Mouse (Mus musculus) intestine, embryonic 16.5 days (tissue): ENCODE measurements at regions not wholly inside any gene's neighbourhood (a gene's known extent, or its start where the extent isn't known, plus 50 kb on each side); places are given as distances from the start of the nearest gene placed in this dataset.
"Not testable (repeated sequence)": the region's sequence is repeated elsewhere in the genome, so short reads cannot be mapped to it uniquely, and the experiment has no call there.

Source experiments
- ATAC-seq: fragments of 200-750 bp; cut with Nextera tagmentation; 2 replicates; pipeline ENCODE4 v1.8.0; 2017; ENCODE audit warnings: moderate TSS enrichment, moderate library complexity
- H3K27ac ChIP-seq: fragments of 300-500 bp; sonication (generic); 2 replicates; pipeline ENCODE4 v1.5.1; 2014; ENCODE audit warnings: mild to moderate bottlenecking, low read length
- H3K27me3 ChIP-seq: fragments of 300-500 bp; sonication (generic); replicated peaks from 2 replicates; pipeline ENCODE4 v1.6.1; 2014; ENCODE audit warnings: low read length, control low read depth, mixed read lengths; ENCODE audit not compliant: control insufficient read depth, insufficient read depth
- H3K36me3 ChIP-seq: fragments of 300-500 bp; sonication (generic); 2 replicates; pipeline ENCODE4 v1.6.1; 2014; ENCODE audit warnings: low read length, control low read depth; ENCODE audit not compliant: control insufficient read depth, insufficient read depth
- H3K4me1 ChIP-seq: fragments of 300-500 bp; sonication (generic); 2 replicates; pipeline ENCODE4 v1.6.1; 2014; ENCODE audit warnings: low read length, control low read depth, mixed read lengths; ENCODE audit not compliant: control insufficient read depth, insufficient read depth
- H3K4me2 ChIP-seq: fragments of 300-500 bp; sonication (generic); 2 replicates; pipeline ENCODE4 v1.6.1; 2014; ENCODE audit warnings: low read depth, low read length, control low read depth
- H3K4me3 ChIP-seq: fragments of 300-500 bp; sonication (generic); 2 replicates; pipeline ENCODE4 v1.5.1; 2014; ENCODE audit warnings: mild to moderate bottlenecking, low read length
- H3K9ac ChIP-seq: fragments of 300-500 bp; sonication (generic); 2 replicates; pipeline ENCODE4 v1.6.1; 2014; ENCODE audit warnings: low read depth, low read length
- H3K9me3 ChIP-seq: fragments of 300-500 bp; sonication (generic); 2 replicates; pipeline ENCODE4 v1.6.1; 2016; ENCODE audit warnings: low read length, control low read depth; ENCODE audit not compliant: control insufficient read depth
- WGBS: fragments of 180-500 bp; shearing (Covaris S2); extraction: QIAGEN DNeasy Blood & Tissue Kit; methylation state at CpG from one replicate; pipeline ENCODE4 v1.1.7; 2014; 5-methylcytosine and 5-hydroxymethylcytosine counted together

DNA sequence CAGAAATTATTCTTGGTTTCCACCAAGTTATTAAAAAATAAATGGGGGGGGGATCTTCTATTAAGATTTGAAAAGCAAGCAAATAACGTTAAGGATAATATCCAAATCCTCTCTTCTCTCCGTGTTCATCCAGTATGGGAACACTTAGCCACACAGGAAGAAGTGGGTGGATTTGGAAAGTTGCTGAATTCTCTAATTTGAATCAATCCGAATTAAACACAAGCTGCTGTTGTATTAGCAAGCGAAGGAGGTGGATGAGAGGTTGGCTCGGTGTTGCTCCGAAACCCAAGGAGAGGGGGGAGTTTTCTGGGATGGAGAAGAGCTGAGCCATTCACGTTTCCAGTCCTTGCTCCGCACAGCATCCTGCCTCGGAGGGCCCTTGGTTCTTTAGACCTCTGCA lies 97.6 kb upstream of the Lnx1 start:
- 69% methylated on average over 9 of the region's 9 CpGs for WGBS
- Histone ChIP-seq H3K9me3 (no peaks in the 10 kb centered on the region), H3K27ac (no peak overlapping the region), H3K9ac (no peak overlapping the region), H3K27me3 (no peaks in the 10 kb centered on the region), H3K4me2 (no peak overlapping the region), H3K4me3 (no peak overlapping the region), H3K36me3 (no peaks in the 10 kb centered on the region), H3K4me1 (no peaks in the 10 kb centered on the region)
- ATAC-seq, result no peak

DNA sequence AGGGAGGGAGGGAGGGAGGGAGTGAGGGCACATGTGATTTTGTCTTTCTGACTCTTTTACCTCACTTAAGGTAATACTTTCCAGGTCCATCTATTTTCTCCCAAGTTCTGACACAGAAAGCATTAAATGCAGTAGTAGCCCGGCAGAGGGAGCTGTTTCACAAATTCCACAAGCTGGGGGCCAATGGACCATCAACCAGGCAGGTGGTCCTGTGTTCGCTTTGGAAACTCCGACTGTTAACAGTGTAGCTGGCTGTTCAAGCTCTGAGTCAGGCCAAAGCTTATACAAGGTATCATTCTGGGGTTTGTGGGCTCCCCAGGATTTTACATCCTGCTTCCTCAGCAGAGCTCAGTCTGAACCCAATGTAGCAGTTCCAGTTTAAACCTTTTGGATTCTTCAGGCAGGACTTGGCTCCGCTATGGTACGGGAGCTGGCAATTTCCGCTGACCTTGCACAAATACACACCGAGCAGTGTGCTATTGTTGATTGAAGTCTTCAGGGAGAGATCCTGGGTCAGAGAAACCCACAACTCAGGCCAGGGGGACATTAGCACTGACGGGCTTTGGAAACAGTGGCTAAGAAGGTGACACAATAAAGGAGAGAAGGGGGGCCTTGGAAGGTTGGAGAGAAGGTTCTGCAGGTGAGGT lies 93.8 kb upstream of the Lnx1 start:
- Histone ChIP-seq H3K9ac (no peak overlapping the region), H3K4me1 (peaks cover 18% of the 10 kb centered on the region), H3K27me3 (no peaks in the 10 kb centered on the region), H3K4me3 (no peak overlapping the region), H3K4me2 (no peak overlapping the region), H3K36me3 (no peaks in the 10 kb centered on the region), H3K9me3 (no peaks in the 10 kb centered on the region), H3K27ac (no peak overlapping the region)
- no peak for ATAC-seq
- 46% methylated on average over 8 of the region's 8 CpGs for WGBS

DNA sequence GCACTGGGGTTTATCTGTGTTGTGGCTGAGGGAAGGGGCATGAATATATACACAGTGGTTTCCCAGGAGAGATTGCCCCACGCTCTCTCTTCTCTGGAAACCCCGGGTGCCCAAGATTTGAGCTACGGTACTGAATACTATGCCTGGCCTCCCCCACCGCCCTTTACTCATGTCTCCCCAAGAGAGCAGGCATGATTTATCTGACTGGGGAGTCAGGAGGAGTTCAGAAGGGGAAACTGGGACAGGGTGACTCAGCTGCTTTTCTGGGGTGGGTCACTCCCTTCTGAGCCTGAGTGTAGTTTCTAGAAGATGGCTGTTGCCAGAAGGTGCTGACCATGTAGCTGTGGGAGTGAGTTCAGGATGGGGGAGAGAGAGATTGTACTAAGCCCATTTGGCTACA lies 92.0 kb upstream of the Lnx1 start:
- Histone ChIP-seq H3K27me3 (no peaks in the 10 kb centered on the region), H3K9ac (no peak overlapping the region), H3K4me3 (no peak overlapping the region), H3K27ac (no peak overlapping the region), H3K36me3 (no peaks in the 10 kb centered on the region), H3K4me2 (no peak overlapping the region), H3K4me1 (peaks cover 18% of the 10 kb centered on the region), H3K9me3 (no peaks in the 10 kb centered on the region)
- WGBS, result 84% methylated on average over 4 of the region's 4 CpGs
- ATAC-seq, result no peak

DNA sequence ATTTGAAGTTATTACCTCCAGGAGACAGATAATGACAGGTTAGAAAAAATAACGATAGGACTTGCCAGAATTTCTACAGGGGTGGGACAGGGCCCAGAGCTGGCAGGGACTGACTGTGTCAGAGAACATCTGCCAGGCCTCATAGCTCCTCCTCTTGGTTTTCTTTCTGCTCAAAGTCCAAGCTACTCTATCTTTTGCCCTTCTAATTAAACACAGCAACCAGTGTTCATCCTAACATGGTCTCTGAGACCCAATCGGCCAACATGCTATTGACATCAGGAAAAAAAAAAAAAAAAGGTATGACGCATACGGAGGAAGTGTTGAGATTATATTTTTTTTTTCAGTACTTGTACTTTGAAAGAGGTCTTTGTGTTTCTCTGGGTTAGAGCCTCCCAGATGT lies 90.7 kb upstream of the Lnx1 start:
- ATAC-seq, result peak; percentile 57
- H3K36me3 ChIP-seq, result no peaks in the 10 kb centered on the region
- no peaks in the 10 kb centered on the region for H3K27me3 ChIP-seq
- no peak overlapping the region for H3K4me3 ChIP-seq
- H3K27ac ChIP-seq, result peak overlapping the region; percentile 65
- peaks cover 18% of the 10 kb centered on the region for H3K4me1 ChIP-seq
- WGBS, result 37% methylated on average over 4 of the region's 4 CpGs
- H3K9me3 ChIP-seq, result no peaks in the 10 kb centered on the region
- no peak overlapping the region for H3K4me2 ChIP-seq
- H3K9ac ChIP-seq, result no peak overlapping the region

DNA sequence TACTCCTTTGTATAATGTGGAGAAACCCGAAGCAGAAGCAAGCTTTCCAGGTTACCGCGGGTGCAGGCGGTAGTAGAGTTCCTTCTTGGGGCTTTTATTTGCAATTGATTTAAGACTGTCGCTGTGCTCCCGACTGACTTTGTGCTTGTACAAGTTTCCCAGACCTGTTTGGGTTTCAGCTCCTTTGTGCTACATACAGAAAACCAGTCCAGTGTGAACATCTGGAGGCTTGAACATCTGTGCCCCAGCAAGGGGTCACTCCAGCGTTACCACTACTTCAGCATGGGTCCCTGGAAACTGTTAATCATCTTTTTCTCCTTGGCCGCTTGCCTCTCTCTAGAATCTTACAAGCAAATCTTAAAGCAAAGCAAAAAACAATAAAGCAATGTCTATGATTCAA lies 90.2 kb upstream of the Lnx1 start:
- Histone ChIP-seq H3K36me3 (no peaks in the 10 kb centered on the region), H3K4me3 (no peak overlapping the region), H3K9me3 (no peaks in the 10 kb centered on the region), H3K27me3 (no peaks in the 10 kb centered on the region), H3K9ac (no peak overlapping the region; the same call in 1 of the 2 replicates), H3K4me2 (no peak overlapping the region), H3K4me1 (peaks cover 18% of the 10 kb centered on the region), H3K27ac (peak overlapping the region; percentile 87)
- WGBS, result 26% methylated on average over 8 of the region's 8 CpGs
- peak; percentile 34 for ATAC-seq

DNA sequence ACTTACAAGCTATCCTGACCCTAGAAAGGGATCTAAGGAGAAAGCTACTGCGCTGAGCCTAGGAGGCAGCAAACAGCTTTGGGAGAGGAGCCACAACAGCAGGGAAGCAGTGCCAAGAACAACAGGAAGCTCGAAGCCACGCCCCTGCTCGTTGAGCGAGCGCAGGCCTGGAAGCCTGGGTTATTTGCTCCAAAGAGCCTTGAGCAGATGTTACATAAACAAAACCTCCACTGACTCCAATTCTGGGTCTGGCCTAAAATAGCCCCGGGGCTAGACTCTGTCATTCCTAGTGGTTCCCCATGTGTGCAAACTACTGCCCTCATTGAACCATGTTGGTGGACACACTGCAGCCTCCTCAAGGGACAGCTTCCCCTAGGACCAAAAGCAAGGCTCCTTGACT lies 89.6 kb upstream of the Lnx1 start:
- 2% methylated on average over 7 of the region's 7 CpGs for WGBS
- peak; percentile 87 for ATAC-seq

DNA sequence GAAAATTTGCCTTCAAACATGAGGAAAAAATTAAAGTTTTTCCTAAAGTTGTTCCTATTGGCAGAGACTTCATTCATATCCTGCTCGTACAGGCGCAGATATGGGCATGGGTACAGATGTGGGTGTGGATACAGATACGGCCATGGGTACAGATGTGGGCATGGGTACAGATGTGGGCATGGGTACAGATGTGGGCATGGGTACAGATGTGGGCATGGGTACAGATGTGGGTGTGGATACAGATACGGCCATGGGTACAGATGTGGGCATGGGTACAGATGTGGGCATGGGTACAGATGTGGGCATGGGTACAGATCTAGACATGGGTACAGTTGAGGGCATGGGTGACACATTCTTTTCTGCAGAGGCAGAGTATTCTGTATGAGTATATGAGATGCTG lies 87.8 kb upstream of the Lnx1 start:
- H3K9me3 ChIP-seq, H3K4me3 ChIP-seq, ATAC-seq, H3K27ac ChIP-seq, H3K9ac ChIP-seq, H3K36me3 ChIP-seq, H3K4me2 ChIP-seq, H3K27me3 ChIP-seq: not testable (repeated sequence)
- H3K4me1 ChIP-seq, result peaks cover 18% of the 10 kb centered on the region
- 95% methylated on average over 4 of the region's 4 CpGs for WGBS

More for the DNA sequence above, 89.6 kb upstream of the Lnx1 start:
- no peaks in the 10 kb centered on the region for H3K9me3 ChIP-seq
- no peaks in the 10 kb centered on the region for H3K27me3 ChIP-seq
- H3K4me2 ChIP-seq, result peak overlapping the region; percentile 7; the same call in 1 of the 2 replicates
- peaks cover 18% of the 10 kb centered on the region for H3K4me1 ChIP-seq
- peak overlapping the region; percentile 87 for H3K27ac ChIP-seq
- peak overlapping the region; percentile 21; the same call in 1 of the 2 replicates for H3K9ac ChIP-seq
- no peaks in the 10 kb centered on the region for H3K36me3 ChIP-seq
- H3K4me3 ChIP-seq, result no peak overlapping the region

DNA sequence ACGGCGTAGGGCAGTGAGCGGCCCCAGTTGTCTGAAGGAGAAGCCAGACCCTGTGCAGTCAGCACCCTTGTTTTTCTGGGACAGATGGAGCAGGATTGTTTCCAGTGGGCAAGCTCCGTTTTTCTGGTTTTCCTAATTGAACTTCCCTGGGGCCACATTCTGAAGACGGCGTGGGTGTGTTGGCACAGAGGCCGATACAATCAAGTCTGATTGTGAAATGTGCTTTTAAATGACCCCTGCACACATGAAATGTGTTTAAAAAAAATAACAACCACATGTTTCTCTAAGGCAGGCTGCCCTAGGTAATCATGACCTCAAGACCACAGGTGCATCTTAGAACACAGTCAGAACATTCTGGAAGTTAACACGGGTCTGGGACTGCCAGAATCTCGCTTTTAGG lies 81.2 kb upstream of the Lnx1 start:
- ATAC-seq, result no peak
- H3K9me3 ChIP-seq, result no peaks in the 10 kb centered on the region
- H3K4me1 ChIP-seq, result no peaks in the 10 kb centered on the region
- H3K36me3 ChIP-seq, result no peaks in the 10 kb centered on the region
- 84% methylated on average over 9 of the region's 9 CpGs for WGBS
- H3K9ac ChIP-seq, result no peak overlapping the region
- H3K4me3 ChIP-seq, result no peak overlapping the region
- no peak overlapping the region for H3K4me2 ChIP-seq
- no peak overlapping the region for H3K27ac ChIP-seq
- H3K27me3 ChIP-seq, result no peaks in the 10 kb centered on the region

DNA sequence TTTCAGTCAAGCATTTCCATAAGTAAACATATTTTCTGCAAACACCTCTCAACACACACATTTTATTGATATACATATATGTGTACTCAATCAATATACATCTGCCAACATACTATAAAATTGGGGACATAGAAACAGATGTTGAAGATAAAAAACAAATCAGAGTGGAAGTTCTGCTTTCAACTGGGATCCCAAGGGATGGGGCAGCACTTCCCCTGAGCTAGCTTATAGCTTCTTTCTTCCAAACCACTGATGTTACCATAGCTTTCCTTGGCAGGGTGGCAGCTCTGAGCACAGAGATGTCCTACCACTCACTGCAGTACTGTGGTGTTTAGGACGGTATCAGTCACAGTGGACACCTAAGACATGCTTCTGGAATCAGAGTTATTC lies 75.4 kb upstream of the Lnx1 start:
- Histone ChIP-seq H3K27me3 (no peaks in the 10 kb centered on the region), H3K36me3 (no peaks in the 10 kb centered on the region), H3K4me3 (no peak overlapping the region), H3K4me1 (no peaks in the 10 kb centered on the region), H3K27ac (no peak overlapping the region), H3K9me3 (no peaks in the 10 kb centered on the region), H3K4me2 (no peak overlapping the region), H3K9ac (no peak overlapping the region)
- no peak for ATAC-seq
- WGBS, result 87% methylated on average over 1 of the region's 1 CpGs
